Mouse (Mus musculus): ENCODE measurements at regions not wholly inside any gene's neighbourhood (a gene's known extent, or its start where the extent isn't known, plus 50 kb on each side); places are given as distances from the start of the nearest gene placed in this dataset.

- Histone ChIP-seq H3K27me3 (ENCODE audit: control insufficient read depth, insufficient read depth, low read length) (no peaks in the 10 kb centered on the region), H3K4me1 (replicated peaks; ENCODE audit: control insufficient read depth, insufficient read depth, low read length) (no peaks in the 10 kb centered on the region), H3K27ac (ENCODE audit: control insufficient read depth, insufficient read depth, low read length) (no peak overlapping the region), H3K36me3 (ENCODE audit: control insufficient read depth, insufficient read depth, low read length) (no peaks in the 10 kb centered on the region), H3K4me3 (ENCODE audit: control insufficient read depth, insufficient read depth, low read length) (no peak overlapping the region)
- WGBS = 96% methylated on average over 4 of the region's 4 CpGs
- no peak for TF ChIP-seq POLR2A (IDR thresholded peaks at IDR 0.05; ENCODE audit: control insufficient read depth, extremely low read depth, insufficient read depth, low read length, poor library complexity)
- no peak for TF ChIP-seq CTCF (IDR thresholded peaks at IDR 0.05; ENCODE audit: borderline replicate concordance, control insufficient read depth, extremely low read depth, insufficient read depth, low read length, poor library complexity)
- no peak for DNase-seq
These were observed 231.1 kb upstream of the Hnrnpa3 start for GRCm38 (mm10) chr2:75427936-75428458.

- Histone ChIP-seq H3K27ac (ENCODE audit: control insufficient read depth, insufficient read depth, low read length) (no peak overlapping the region), H3K36me3 (ENCODE audit: control insufficient read depth, insufficient read depth, low read length) (no peaks in the 10 kb centered on the region), H3K4me3 (ENCODE audit: control insufficient read depth, insufficient read depth, low read length) (no peak overlapping the region), H3K27me3 (ENCODE audit: control insufficient read depth, insufficient read depth, low read length) (no peaks in the 10 kb centered on the region), H3K4me1 (replicated peaks; ENCODE audit: control insufficient read depth, insufficient read depth, low read length) (no peaks in the 10 kb centered on the region)
- TF ChIP-seq CTCF (IDR thresholded peaks at IDR 0.05; ENCODE audit: borderline replicate concordance, control insufficient read depth, extremely low read depth, insufficient read depth, low read length, poor library complexity) (no peak), POLR2A (IDR thresholded peaks at IDR 0.05; ENCODE audit: control insufficient read depth, extremely low read depth, insufficient read depth, low read length, poor library complexity) (no peak)
- no peak for DNase-seq
- WGBS = 91% methylated on average over 4 of the region's 4 CpGs
These were observed 228.7 kb upstream of the Hnrnpa3 start for GRCm38 (mm10) chr2:75430161-75430940.

- no peak for DNase-seq
- TF ChIP-seq POLR2A (IDR thresholded peaks at IDR 0.05; ENCODE audit: control insufficient read depth, extremely low read depth, insufficient read depth, low read length, poor library complexity) (no peak), CTCF (IDR thresholded peaks at IDR 0.05; ENCODE audit: borderline replicate concordance, control insufficient read depth, extremely low read depth, insufficient read depth, low read length, poor library complexity) (no peak)
- Histone ChIP-seq H3K36me3 (ENCODE audit: control insufficient read depth, insufficient read depth, low read length) (no peaks in the 10 kb centered on the region), H3K27me3 (ENCODE audit: control insufficient read depth, insufficient read depth, low read length) (no peaks in the 10 kb centered on the region), H3K4me1 (replicated peaks; ENCODE audit: control insufficient read depth, insufficient read depth, low read length) (no peaks in the 10 kb centered on the region), H3K4me3 (ENCODE audit: control insufficient read depth, insufficient read depth, low read length) (no peak overlapping the region), H3K27ac (ENCODE audit: control insufficient read depth, insufficient read depth, low read length) (no peak overlapping the region)
- WGBS = 91% methylated on average over 6 of the region's 6 CpGs
These were observed 227.1 kb upstream of the Hnrnpa3 start for GRCm38 (mm10) chr2:75431981-75432380.

- no peak overlapping the region for H3K4me3 ChIP-seq (ENCODE audit: control insufficient read depth, insufficient read depth, low read length)
- 97% methylated on average over 17 of the region's 17 CpGs for WGBS
- DNase-seq = no peak
- H3K36me3 ChIP-seq (ENCODE audit: control insufficient read depth, insufficient read depth, low read length) = no peaks in the 10 kb centered on the region
- no peak overlapping the region for H3K27ac ChIP-seq (ENCODE audit: control insufficient read depth, insufficient read depth, low read length)
- no peak for TF ChIP-seq CTCF (IDR thresholded peaks at IDR 0.05; ENCODE audit: borderline replicate concordance, control insufficient read depth, extremely low read depth, insufficient read depth, low read length, poor library complexity)
- H3K27me3 ChIP-seq (ENCODE audit: control insufficient read depth, insufficient read depth, low read length) = no peaks in the 10 kb centered on the region
- H3K4me1 ChIP-seq (replicated peaks; ENCODE audit: control insufficient read depth, insufficient read depth, low read length) = no peaks in the 10 kb centered on the region
These were observed 224.5 kb upstream of the Hnrnpa3 start for GRCm38 (mm10) chr2:75434521-75434920.

GRCm38 (mm10) chr2:75439522-75440230 is 219.4 kb upstream of the Hnrnpa3 start:
- H3K4me1 ChIP-seq (replicated peaks; ENCODE audit: control insufficient read depth, insufficient read depth, low read length) = no peaks in the 10 kb centered on the region
- H3K4me3 ChIP-seq (ENCODE audit: control insufficient read depth, insufficient read depth, low read length) = no peak overlapping the region
- DNase-seq = no peak
- H3K27me3 ChIP-seq (ENCODE audit: control insufficient read depth, insufficient read depth, low read length) = no peaks in the 10 kb centered on the region
- no peak for TF ChIP-seq CTCF (IDR thresholded peaks at IDR 0.05; ENCODE audit: borderline replicate concordance, control insufficient read depth, extremely low read depth, insufficient read depth, low read length, poor library complexity)
- no peak for TF ChIP-seq POLR2A (IDR thresholded peaks at IDR 0.05; ENCODE audit: control insufficient read depth, extremely low read depth, insufficient read depth, low read length, poor library complexity)
- no peaks in the 10 kb centered on the region for H3K36me3 ChIP-seq (ENCODE audit: control insufficient read depth, insufficient read depth, low read length)
- H3K27ac ChIP-seq (ENCODE audit: control insufficient read depth, insufficient read depth, low read length) = no peak overlapping the region
- 88% methylated on average over 10 of the region's 10 CpGs for WGBS

GRCm38 (mm10) chr2:75442632-75443031 is 216.4 kb upstream of the Hnrnpa3 start:
- no peaks in the 10 kb centered on the region for H3K4me1 ChIP-seq (replicated peaks; ENCODE audit: control insufficient read depth, insufficient read depth, low read length)

More at GRCm38 (mm10) chr2:75442632-75443031, 216.4 kb upstream of the Hnrnpa3 start:
- Histone ChIP-seq H3K27ac (ENCODE audit: control insufficient read depth, insufficient read depth, low read length) (no peak overlapping the region), H3K4me3 (ENCODE audit: control insufficient read depth, insufficient read depth, low read length) (no peak overlapping the region), H3K36me3 (ENCODE audit: control insufficient read depth, insufficient read depth, low read length) (no peaks in the 10 kb centered on the region), H3K27me3 (ENCODE audit: control insufficient read depth, insufficient read depth, low read length) (no peaks in the 10 kb centered on the region)
- 97% methylated on average over 1 of the region's 1 CpGs for WGBS
- DNase-seq = no peak
- TF ChIP-seq CTCF (IDR thresholded peaks at IDR 0.05; ENCODE audit: borderline replicate concordance, control insufficient read depth, extremely low read depth, insufficient read depth, low read length, poor library complexity) = no peak
- no peak for TF ChIP-seq POLR2A (IDR thresholded peaks at IDR 0.05; ENCODE audit: control insufficient read depth, extremely low read depth, insufficient read depth, low read length, poor library complexity)
